Mouse (Mus musculus): ENCODE measurements around the gene Slc6a6. TPM values are rescaled to one million over a fixed set of nuclear protein-coding genes. Genes with fewer than 3 reads are reported as not detected.
A peak's percentile ranks its signal among the peaks of the same experiment; 100 is the strongest.

Gene Slc6a6
- polyA plus RNA-seq, 1 experiment from 2014 or later: 60.0 TPM

GRCm38 (mm10) chr6:91713370-91713896 lies 29.6 kb downstream of the Slc6a6 start:
- peaks cover 31% of the 10 kb centered on the region for H3K4me1 ChIP-seq
- H3K4me2 ChIP-seq: peak overlapping the region; percentile 20; the same call in 1 of the 2 replicates
- 0 out of 2 replicates have a peak, but pooled peaks cover 5% of the 10 kb centered on the region for H3K9me3 ChIP-seq
- peak overlapping the region; percentile 57; the same call in 1 of the 2 replicates for H3K9ac ChIP-seq
- H3K36me3 ChIP-seq: peaks cover 36% of the 10 kb centered on the region
- H3K27me3 ChIP-seq (replicated peaks): no peaks in the 10 kb centered on the region
- 23% methylated on average over 5 of the region's 5 CpGs for WGBS
- ATAC-seq (ENCODE audit: extremely low read depth, insufficient number of reproducible peaks, low FRiP score, low TSS enrichment): no peak
- H3K27ac ChIP-seq (replicated peaks): peak overlapping the region; percentile 55
- H3K4me3 ChIP-seq: no peak overlapping the region

GRCm38 (mm10) chr6:91715023-91715422 lies 31.2 kb downstream of the Slc6a6 start:
- Histone ChIP-seq H3K4me3 (no peak overlapping the region), H3K9me3 (no peaks in the 10 kb centered on the region), H3K27ac (replicated peaks) (no peak overlapping the region), H3K4me1 (peaks cover 47% of the 10 kb centered on the region), H3K4me2 (no peak overlapping the region), H3K9ac (no peak overlapping the region), H3K27me3 (replicated peaks) (no peaks in the 10 kb centered on the region), H3K36me3 (peaks cover 28% of the 10 kb centered on the region)
- no peak for ATAC-seq (ENCODE audit: extremely low read depth, insufficient number of reproducible peaks, low FRiP score, low TSS enrichment)
- 81% methylated on average over 8 of the region's 8 CpGs for WGBS

DNA sequence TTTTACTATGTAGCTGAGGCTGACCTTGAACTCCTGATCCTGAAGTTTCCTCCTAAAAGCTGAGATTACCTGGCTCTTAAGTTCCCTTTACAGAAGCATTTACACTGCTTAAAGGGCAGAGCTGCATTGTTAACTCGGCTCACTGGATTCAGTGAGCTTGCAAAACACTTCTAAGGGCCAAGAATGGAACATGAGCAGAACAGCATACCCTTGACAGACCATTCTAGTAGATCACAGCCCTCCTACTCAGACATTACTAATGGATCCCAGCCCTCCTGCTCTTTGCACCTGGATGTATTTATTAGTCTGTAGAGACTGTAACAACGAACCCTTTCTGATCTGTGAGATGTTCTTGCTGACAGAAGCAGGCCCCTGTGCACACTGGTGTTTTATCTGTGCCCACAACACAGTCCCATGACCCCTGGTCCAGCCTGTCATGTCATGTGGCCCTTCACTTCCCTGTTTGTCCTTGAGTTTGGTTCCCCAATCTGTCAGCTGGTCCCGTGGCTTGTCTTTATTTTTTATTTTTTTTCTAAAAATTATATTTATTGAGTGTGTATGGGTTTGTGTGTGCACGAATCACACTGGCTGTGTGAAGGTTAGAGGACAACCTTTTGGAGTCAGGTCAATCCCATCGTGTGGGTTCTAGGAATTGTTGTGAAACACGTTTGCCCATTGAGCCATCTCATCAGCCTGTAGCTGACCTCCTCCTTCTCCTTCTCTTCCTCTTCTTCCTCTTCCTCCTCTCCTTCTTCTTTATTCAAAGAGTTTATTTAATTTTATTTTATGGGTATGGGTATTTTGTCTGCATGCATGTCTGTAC lies 32.3 kb downstream of the Slc6a6 start:
- H3K36me3 ChIP-seq: peaks cover 24% of the 10 kb centered on the region
- H3K9ac ChIP-seq: no peak overlapping the region
- no peaks in the 10 kb centered on the region for H3K9me3 ChIP-seq
- no peak overlapping the region for H3K4me3 ChIP-seq
- H3K27ac ChIP-seq (replicated peaks): no peak overlapping the region
- 73% methylated on average over 6 of the region's 6 CpGs for WGBS
- H3K4me2 ChIP-seq: no peak overlapping the region
- peaks cover 58% of the 10 kb centered on the region for H3K4me1 ChIP-seq
- H3K27me3 ChIP-seq (replicated peaks): no peaks in the 10 kb centered on the region
- no peak for ATAC-seq (ENCODE audit: extremely low read depth, insufficient number of reproducible peaks, low FRiP score, low TSS enrichment)

- Histone ChIP-seq H3K9ac (no peak overlapping the region), H3K4me1 (peaks cover 49% of the 10 kb centered on the region), H3K4me3 (no peak overlapping the region), H3K27ac (replicated peaks) (no peak overlapping the region), H3K4me2 (no peak overlapping the region), H3K36me3 (peaks cover 27% of the 10 kb centered on the region), H3K27me3 (replicated peaks) (no peaks in the 10 kb centered on the region), H3K9me3 (no peaks in the 10 kb centered on the region)
- WGBS: 87% methylated on average over 2 of the region's 2 CpGs
- no peak for ATAC-seq (ENCODE audit: extremely low read depth, insufficient number of reproducible peaks, low FRiP score, low TSS enrichment)
These were observed 34.2 kb downstream of the Slc6a6 start for GRCm38 (mm10) chr6:91718067-91718466.

DNA sequence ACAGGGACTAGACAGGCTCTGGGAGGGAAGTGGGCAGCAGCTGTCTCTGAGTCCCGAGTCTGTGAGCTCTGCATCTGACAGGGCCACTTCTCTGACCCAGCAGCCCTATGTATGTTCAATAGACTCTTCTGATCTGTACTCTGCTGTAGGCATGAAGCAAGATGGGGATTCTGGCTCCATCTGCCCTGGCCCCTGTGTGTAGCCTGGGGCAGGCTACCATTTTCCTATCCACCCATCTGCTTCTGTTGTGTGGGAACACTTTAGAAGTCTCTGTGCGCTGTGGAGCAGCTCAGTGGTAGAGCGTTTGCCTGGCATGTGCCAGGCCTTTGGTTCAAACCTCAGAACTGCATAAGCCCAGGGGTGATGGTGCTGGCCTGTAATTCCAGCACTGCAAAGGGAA lies 34.8 kb downstream of the Slc6a6 start:
- WGBS: 72% methylated on average over 3 of the region's 3 CpGs
- Histone ChIP-seq H3K4me3 (no peak overlapping the region), H3K4me1 (peaks cover 43% of the 10 kb centered on the region), H3K9ac (peak overlapping the region; percentile 44), H3K9me3 (no peaks in the 10 kb centered on the region), H3K4me2 (no peak overlapping the region), H3K36me3 (peaks cover 32% of the 10 kb centered on the region), H3K27me3 (replicated peaks) (no peaks in the 10 kb centered on the region), H3K27ac (replicated peaks) (peak overlapping the region; percentile 33; the same call in 1 of the 2 replicates)
- no peak for ATAC-seq (ENCODE audit: extremely low read depth, insufficient number of reproducible peaks, low FRiP score, low TSS enrichment)

DNA sequence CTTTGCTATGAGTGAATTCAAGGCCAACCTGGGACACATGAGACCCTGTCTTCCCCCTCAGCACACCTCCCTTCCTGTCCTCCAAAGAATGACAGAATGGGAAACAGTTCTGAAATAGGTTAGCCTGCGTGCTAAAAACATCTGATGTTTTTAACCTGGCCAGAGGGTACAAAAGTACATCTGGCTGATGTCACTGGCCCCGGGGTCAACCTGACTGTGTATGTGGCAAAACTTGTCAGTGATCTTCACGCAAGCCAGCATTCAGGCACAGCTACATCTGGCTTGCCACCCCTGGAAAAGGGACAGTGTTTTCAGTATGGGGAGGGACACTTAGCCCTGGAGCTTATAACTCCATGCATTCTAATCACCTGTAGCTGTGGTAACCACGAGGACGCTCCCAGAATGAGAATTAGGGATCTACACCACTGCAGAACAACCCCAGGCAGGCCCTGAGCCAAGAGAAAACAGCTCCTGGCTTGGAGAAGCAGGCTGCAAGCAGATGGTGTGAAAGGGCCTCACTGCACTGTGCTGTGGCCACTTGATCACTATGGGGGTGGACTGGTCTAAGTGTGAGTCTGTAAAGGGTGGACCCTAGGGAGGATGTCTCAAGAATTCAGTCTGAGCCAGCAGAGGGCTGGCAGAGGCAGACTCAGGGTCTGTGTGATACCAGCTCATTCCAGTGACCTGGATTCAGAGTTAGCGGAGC lies 35.3 kb downstream of the Slc6a6 start:
- H3K27me3 ChIP-seq (replicated peaks): no peaks in the 10 kb centered on the region
- peaks cover 40% of the 10 kb centered on the region for H3K4me1 ChIP-seq
- H3K9me3 ChIP-seq: no peaks in the 10 kb centered on the region
- H3K27ac ChIP-seq (replicated peaks): peak overlapping the region; percentile 33
- 61% methylated on average over 6 of the region's 6 CpGs for WGBS
- H3K4me2 ChIP-seq: no peak overlapping the region
- no peak overlapping the region for H3K4me3 ChIP-seq
- peaks cover 38% of the 10 kb centered on the region for H3K36me3 ChIP-seq
- H3K9ac ChIP-seq: peak overlapping the region; percentile 44
- no peak for ATAC-seq (ENCODE audit: extremely low read depth, insufficient number of reproducible peaks, low FRiP score, low TSS enrichment)

GRCm38 (mm10) chr6:91719865-91720533 lies 36.1 kb downstream of the Slc6a6 start:
- no peak for ATAC-seq (ENCODE audit: extremely low read depth, insufficient number of reproducible peaks, low FRiP score, low TSS enrichment)
- Histone ChIP-seq H3K9me3 (no peaks in the 10 kb centered on the region), H3K9ac (peak overlapping the region; percentile 2; the same call in 1 of the 2 replicates), H3K4me2 (0 out of 2 replicates have a peak overlapping the region, but pooled peaks have one; percentile 3), H3K36me3 (peaks cover 38% of the 10 kb centered on the region), H3K27me3 (replicated peaks) (no peaks in the 10 kb centered on the region), H3K4me1 (peaks cover 40% of the 10 kb centered on the region), H3K27ac (replicated peaks) (peak overlapping the region; percentile 33), H3K4me3 (no peak overlapping the region)
- 17% methylated on average over 9 of the region's 9 CpGs for WGBS

DNA sequence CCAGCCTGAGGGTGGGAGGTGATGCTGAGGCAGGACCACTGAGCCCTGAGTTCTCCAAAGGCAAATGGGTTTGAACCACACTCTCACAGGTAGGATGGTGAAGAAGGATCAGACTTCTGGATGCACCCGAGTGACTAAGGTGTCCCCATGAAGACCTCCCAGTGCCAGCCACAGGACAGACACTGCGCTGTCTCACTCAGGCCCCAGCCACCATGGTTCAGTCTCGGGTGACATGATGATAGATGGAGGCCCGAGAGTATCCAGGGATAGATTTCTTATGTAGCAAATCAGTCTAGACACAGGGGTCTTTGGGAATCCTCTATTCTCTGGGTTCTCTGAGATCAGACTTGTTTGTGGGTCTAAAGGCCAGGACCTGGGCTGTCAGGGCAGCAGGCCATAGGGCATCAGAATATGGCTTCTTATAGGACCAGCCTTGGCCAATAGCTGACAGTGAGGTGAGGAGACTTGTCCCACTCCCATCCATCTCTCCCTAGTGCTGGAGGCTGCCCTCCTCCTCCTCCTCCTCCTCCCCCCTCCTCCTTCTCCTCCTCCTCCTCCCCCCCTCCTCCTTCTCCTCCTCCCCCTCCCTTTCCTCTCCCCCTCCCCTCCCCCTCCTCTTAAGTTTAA lies 36.8 kb downstream of the Slc6a6 start:
- ATAC-seq (ENCODE audit: extremely low read depth, insufficient number of reproducible peaks, low FRiP score, low TSS enrichment): no peak
- Histone ChIP-seq H3K27ac (replicated peaks) (peak overlapping the region; percentile 33), H3K4me1 (peaks cover 40% of the 10 kb centered on the region), H3K9ac (no peak overlapping the region), H3K4me2 (0 out of 2 replicates have a peak overlapping the region, but pooled peaks have one; percentile 3), H3K36me3 (peaks cover 43% of the 10 kb centered on the region), H3K9me3 (no peaks in the 10 kb centered on the region), H3K27me3 (replicated peaks) (no peaks in the 10 kb centered on the region), H3K4me3 (no peak overlapping the region)
- WGBS: 62% methylated on average over 4 of the region's 4 CpGs

GRCm38 (mm10) chr6:91721215-91721701 lies 37.4 kb downstream of the Slc6a6 start:
- WGBS: 52% methylated on average over 12 of the region's 12 CpGs
- H3K36me3 ChIP-seq: peaks cover 44% of the 10 kb centered on the region
- no peak overlapping the region for H3K4me3 ChIP-seq
- H3K9me3 ChIP-seq: no peaks in the 10 kb centered on the region
- ATAC-seq (ENCODE audit: extremely low read depth, insufficient number of reproducible peaks, low FRiP score, low TSS enrichment): no peak
- H3K27ac ChIP-seq (replicated peaks): no peak overlapping the region
- peaks cover 40% of the 10 kb centered on the region for H3K4me1 ChIP-seq
- no peak overlapping the region for H3K4me2 ChIP-seq
- no peaks in the 10 kb centered on the region for H3K27me3 ChIP-seq (replicated peaks)
- no peak overlapping the region for H3K9ac ChIP-seq

GRCm38 (mm10) chr6:91727361-91727760 lies 43.5 kb downstream of the Slc6a6 start:
- Histone ChIP-seq H3K4me1 (peaks cover 36% of the 10 kb centered on the region), H3K4me3 (no peak overlapping the region), H3K4me2 (no peak overlapping the region), H3K9ac (no peak overlapping the region), H3K36me3 (peaks cover 77% of the 10 kb centered on the region), H3K27ac (replicated peaks) (no peak overlapping the region), H3K9me3 (no peaks in the 10 kb centered on the region), H3K27me3 (replicated peaks) (no peaks in the 10 kb centered on the region)
- 50% methylated on average over 1 of the region's 1 CpGs for WGBS
- no peak for ATAC-seq (ENCODE audit: extremely low read depth, insufficient number of reproducible peaks, low FRiP score, low TSS enrichment)

All from heart, embryonic 13.5 days (tissue).